Mouse (Mus musculus) heart, postnatal 0 days (tissue): ENCODE measurements at regions not wholly inside any gene's neighbourhood (a gene's known extent, or its start where the extent isn't known, plus 50 kb on each side); places are given as distances from the start of the nearest gene placed in this dataset.
A peak's percentile ranks its signal among the peaks of the same experiment; 100 is the strongest.

Source experiments
- ATAC-seq: fragments of 200-750 bp; cut with Nextera tagmentation; 2 replicates; pipeline ENCODE4 v1.8.0; 2017; ENCODE audit warnings: low read depth, moderate number of reproducible peaks, moderate library complexity; ENCODE audit not compliant: insufficient read depth
- DNase-seq: peaks from one replicate; pipeline ENCODE4 v3.0.0-alpha.2; 2016; ENCODE audit warnings: low spot score
- H3K27ac ChIP-seq: fragments of 300-500 bp; sonication (generic); 2 replicates; pipeline ENCODE4 v1.5.1; 2014; ENCODE audit warnings: low read depth, mild to moderate bottlenecking
- H3K27me3 ChIP-seq: fragments of 300-500 bp; sonication (generic); 2 replicates; pipeline ENCODE4 v1.6.1; 2014; ENCODE audit warnings: low read length, mixed read lengths; ENCODE audit not compliant: control insufficient read depth, insufficient read depth
- H3K36me3 ChIP-seq: fragments of 300-500 bp; sonication (generic); replicated peaks from 2 replicates; pipeline ENCODE4 v1.6.1; 2014; ENCODE audit warnings: low read length, mixed read lengths; ENCODE audit not compliant: control insufficient read depth, insufficient read depth
- H3K4me1 ChIP-seq: fragments of 300-500 bp; sonication (generic); 2 replicates; pipeline ENCODE4 v1.6.1; 2014; ENCODE audit warnings: antibody characterized with exemption; ENCODE audit not compliant: control insufficient read depth, insufficient read depth
- H3K4me2 ChIP-seq: fragments of 300-500 bp; sonication (generic); 2 replicates; pipeline ENCODE4 v1.6.1; 2014; ENCODE audit warnings: low read depth, mild to moderate bottlenecking, low read length, moderate library complexity
- H3K4me3 ChIP-seq: fragments of 300-500 bp; sonication (generic); 2 replicates; pipeline ENCODE4 v1.5.1; 2014; ENCODE audit warnings: low read depth, low read length
- H3K9ac ChIP-seq: fragments of 300-500 bp; sonication (generic); replicated peaks from 2 replicates; pipeline ENCODE4 v1.6.1; 2014; ENCODE audit warnings: low read depth, low read length, mixed read lengths
- H3K9me3 ChIP-seq: fragments of 300-500 bp; sonication (generic); replicated peaks from 2 replicates; pipeline ENCODE4 v1.6.1; 2016; ENCODE audit warnings: low read length; ENCODE audit not compliant: control insufficient read depth
- CTCF ChIP-seq: IDR thresholded peaks from 2 replicates; pipeline ENCODE4 v1.5.1; 2016; ENCODE audit warnings: antibody characterized with exemption, control low read depth, low read depth
- EP300 ChIP-seq: IDR thresholded peaks from 2 replicates; pipeline ENCODE4 v1.6.1; 2016; ENCODE audit warnings: antibody characterized with exemption, low read depth
- WGBS: fragments of 180-500 bp; shearing (Covaris S2); extraction: QIAGEN DNeasy Blood & Tissue Kit; methylation state at CpG from one replicate; pipeline ENCODE4 v1.1.7; 2014; 5-methylcytosine and 5-hydroxymethylcytosine counted together

GRCm38 (mm10) chr13:41694749-41695419 is 89.2 kb downstream of the Tmem170b start:
- Histone ChIP-seq H3K4me1 (peaks cover 17% of the 10 kb centered on the region; the same call in 1 of the 2 replicates), H3K27ac (peak overlapping the region; percentile 49), H3K4me2 (no peak overlapping the region), H3K36me3 (no peaks in the 10 kb centered on the region), H3K9me3 (no peaks in the 10 kb centered on the region), H3K27me3 (no peaks in the 10 kb centered on the region), H3K9ac (no peak overlapping the region), H3K4me3 (no peak overlapping the region)
- DNase-seq (peak; percentile 55), ATAC-seq (peak; percentile 70)
- WGBS, result 18% methylated on average over 8 of the region's 9 CpGs
- TF ChIP-seq EP300, result no peak
- TF ChIP-seq CTCF, result no peak

- Histone ChIP-seq H3K36me3 (no peaks in the 10 kb centered on the region), H3K9ac (no peak overlapping the region), H3K27ac (no peak overlapping the region), H3K4me2 (no peak overlapping the region), H3K9me3 (no peaks in the 10 kb centered on the region), H3K4me3 (no peak overlapping the region), H3K4me1 (peaks cover 17% of the 10 kb centered on the region), H3K27me3 (no peaks in the 10 kb centered on the region)
- no peak for ATAC-seq
- TF ChIP-seq CTCF, result no peak
- no peak for TF ChIP-seq EP300
- DNase-seq, result no peak
- WGBS, result 72% methylated on average over 7 of the region's 7 CpGs
Measured at GRCm38 (mm10) chr13:41696767-41697445, 91.2 kb downstream of the Tmem170b start.

GRCm38 (mm10) chr13:41701345-41701744 is 95.6 kb downstream of the Tmem170b start:
- WGBS, result 39% methylated on average over 3 of the region's 3 CpGs
- Histone ChIP-seq H3K27ac (no peak overlapping the region; the same call in 1 of the 2 replicates), H3K9ac (no peak overlapping the region)

GRCm38 (mm10) chr13:41701829-41702231 is 96.1 kb downstream of the Tmem170b start:
- no peak for DNase-seq
- 84% methylated on average over 8 of the region's 8 CpGs for WGBS
- Histone ChIP-seq H3K4me3 (no peak overlapping the region), H3K4me1 (peaks cover 24% of the 10 kb centered on the region), H3K27me3 (no peaks in the 10 kb centered on the region), H3K27ac (no peak overlapping the region), H3K4me2 (no peak overlapping the region), H3K36me3 (no peaks in the 10 kb centered on the region), H3K9ac (no peak overlapping the region), H3K9me3 (no peaks in the 10 kb centered on the region)
- TF ChIP-seq CTCF (no peak), EP300 (no peak)
- no peak for ATAC-seq

More at GRCm38 (mm10) chr13:41701345-41701744, 95.6 kb downstream of the Tmem170b start:
- Histone ChIP-seq H3K36me3 (no peaks in the 10 kb centered on the region), H3K9me3 (no peaks in the 10 kb centered on the region), H3K27me3 (no peaks in the 10 kb centered on the region), H3K4me2 (no peak overlapping the region), H3K4me1 (peaks cover 24% of the 10 kb centered on the region), H3K4me3 (no peak overlapping the region)
- TF ChIP-seq EP300 (no peak), CTCF (no peak)
- DNase-seq, result peak; percentile 58
- ATAC-seq, result no peak

- Histone ChIP-seq H3K9ac (no peak overlapping the region), H3K4me1 (peaks cover 28% of the 10 kb centered on the region), H3K4me3 (no peak overlapping the region), H3K4me2 (no peak overlapping the region), H3K27me3 (no peaks in the 10 kb centered on the region), H3K9me3 (no peaks in the 10 kb centered on the region), H3K27ac (peak overlapping the region; percentile 62), H3K36me3 (no peaks in the 10 kb centered on the region)
- peak; percentile 37; the same call in 1 of the 2 replicates for ATAC-seq
- TF ChIP-seq CTCF (no peak), EP300 (no peak)
- DNase-seq, result peak; percentile 53
- 57% methylated on average over 2 of the region's 2 CpGs for WGBS
Measured at GRCm38 (mm10) chr13:41703196-41703595, 97.5 kb downstream of the Tmem170b start.
